Mouse (Mus musculus) adrenal gland, adult 8-10 months (tissue): ENCODE results near the gene Ift122. TPM values are rescaled to one million over a fixed set of nuclear protein-coding genes. Genes with fewer than 3 reads are reported as not detected.
"Not testable (repeated sequence)": the region's sequence is repeated elsewhere in the genome, so short reads cannot be mapped to it uniquely, and the experiment has no call there.

ENCODE experiments used
- DNase-seq: peaks from one replicate; pipeline ENCODE4 v3.0.0; 2022
- total RNA-seq, 4 experiments: library from RNA; stranded (reverse); gene quantifications; 2 replicates each; pipeline ENCODE4 v1.2.4; 2022

The Ift122 gene
- total RNA-seq, 4 experiments from 2014 or later, result 17.2 to 29.9 (median 21.9) TPM

- no peak for DNase-seq
Observed at GRCm38 (mm10) chr6:115846640-115847411, 6.4 kb upstream of the Ift122 start.

- no peak for DNase-seq
Observed at GRCm38 (mm10) chr6:115848598-115849304, 4.5 kb upstream of the Ift122 start.

- no peak for DNase-seq
Observed at GRCm38 (mm10) chr6:115852446-115853090, 702 bp upstream of the Ift122 start.

- DNase-seq, result no peak
Observed at GRCm38 (mm10) chr6:115853985-115854384, 715 bp downstream of the Ift122 start.

- DNase-seq, result no peak
Observed at GRCm38 (mm10) chr6:115854432-115854831, 1.2 kb downstream of the Ift122 start.

- DNase-seq, result no peak
Observed at GRCm38 (mm10) chr6:115855733-115856360, 2.6 kb downstream of the Ift122 start.

GRCm38 (mm10) chr6:115856361-115856745 lies 3.1 kb downstream of the Ift122 start:
- peak; percentile 37 for DNase-seq

- DNase-seq, result no peak
Observed at GRCm38 (mm10) chr6:115859258-115859657, 6.0 kb downstream of the Ift122 start.

- no peak for DNase-seq
Observed at GRCm38 (mm10) chr6:115860027-115860556, 6.8 kb downstream of the Ift122 start.

GRCm38 (mm10) chr6:115863340-115863841 lies 10.1 kb downstream of the Ift122 start:
- no peak for DNase-seq

GRCm38 (mm10) chr6:115865246-115865645 lies 12.0 kb downstream of the Ift122 start:
- DNase-seq, result no peak

- DNase-seq, result not testable (repeated sequence)
Observed at GRCm38 (mm10) chr6:115867157-115867556, 13.9 kb downstream of the Ift122 start.

GRCm38 (mm10) chr6:115871318-115871717 lies 18.0 kb downstream of the Ift122 start:
- not testable (repeated sequence) for DNase-seq

- no peak for DNase-seq
Observed at GRCm38 (mm10) chr6:115877239-115877638, 24.0 kb downstream of the Ift122 start.

GRCm38 (mm10) chr6:115878694-115879093 lies 25.4 kb downstream of the Ift122 start:
- DNase-seq, result no peak

- DNase-seq, result no peak
Observed at GRCm38 (mm10) chr6:115879736-115880135, 26.5 kb downstream of the Ift122 start.

- DNase-seq, result peak; percentile 39
Observed at GRCm38 (mm10) chr6:115880751-115881150, 27.5 kb downstream of the Ift122 start.

- no peak for DNase-seq
Observed at GRCm38 (mm10) chr6:115884018-115884417, 30.7 kb downstream of the Ift122 start.

GRCm38 (mm10) chr6:115886894-115887293 lies 33.6 kb downstream of the Ift122 start:
- DNase-seq, result no peak

- DNase-seq, result no peak
Observed at GRCm38 (mm10) chr6:115888296-115888695, 35.0 kb downstream of the Ift122 start.

- DNase-seq, result no peak
Observed at GRCm38 (mm10) chr6:115890601-115891000, 37.3 kb downstream of the Ift122 start.

GRCm38 (mm10) chr6:115891061-115891460 lies 37.8 kb downstream of the Ift122 start:
- DNase-seq, result no peak
